Mouse (Mus musculus): ENCODE measurements around the gene Cacna1g.
"Not testable (repeated sequence)": the region's sequence is repeated elsewhere in the genome, so short reads cannot be mapped to it uniquely, and the experiment has no call there.

Cacna1g gene

DNA sequence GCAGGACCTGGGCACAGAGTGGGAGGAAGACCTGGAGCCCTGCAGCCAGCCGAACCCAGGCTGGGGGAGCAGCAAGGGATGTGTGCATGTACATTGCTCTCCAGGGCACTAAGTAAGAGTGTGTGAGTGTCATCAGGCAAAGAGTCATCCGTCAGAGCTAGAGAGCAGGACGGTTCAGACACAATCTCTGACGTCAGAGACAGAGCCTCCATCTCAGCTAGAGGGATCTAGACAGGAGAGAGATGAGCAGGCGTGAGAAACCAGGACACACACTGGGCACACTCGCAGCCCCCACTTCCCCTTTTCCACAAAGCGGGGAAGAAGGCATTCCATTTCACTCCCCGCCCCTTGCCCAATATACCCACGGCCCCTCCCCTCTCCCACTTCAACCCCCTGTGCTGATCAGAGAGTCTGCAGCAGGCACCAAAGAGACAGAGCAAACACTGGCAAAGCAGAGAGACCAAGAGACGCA is 61.0 kb downstream of the Cacna1g start:
- in situ Hi-C loops (cut with MboI; ENCODE audit: unreplicated experiment in 2 of 2): loop anchor here in 1 of 2 experiments (25.0 kb wide), 1 partner anchor 176 kb away; the partner anchor contains the start of gene Wfikkn2

DNA sequence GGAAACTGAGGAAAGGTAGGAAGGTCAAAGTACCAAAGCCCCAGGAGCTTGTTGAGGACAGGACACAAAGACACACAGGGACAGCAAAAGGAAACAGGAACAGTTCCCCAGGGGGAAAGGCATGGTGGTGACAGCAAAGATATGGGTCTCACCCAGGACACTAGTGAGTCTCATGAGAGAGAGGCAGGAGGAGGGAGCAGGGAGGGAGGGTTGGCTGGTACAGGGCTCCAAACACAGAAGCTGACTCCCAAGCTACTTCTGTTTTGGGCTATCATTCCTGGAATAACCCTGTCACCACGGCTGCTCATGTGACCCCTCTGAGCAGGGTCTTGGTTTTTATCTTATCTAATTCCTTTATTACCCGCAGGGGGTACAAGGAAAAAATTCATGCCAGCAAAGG is 61.4 kb downstream of the Cacna1g start:
- in situ Hi-C loops (cut with MboI; ENCODE audit: unreplicated experiment in 2 of 2): loop anchor here in 1 of 2 experiments (25.0 kb wide), 1 partner anchor 175 kb away; the partner anchor contains the start of gene Wfikkn2

DNA sequence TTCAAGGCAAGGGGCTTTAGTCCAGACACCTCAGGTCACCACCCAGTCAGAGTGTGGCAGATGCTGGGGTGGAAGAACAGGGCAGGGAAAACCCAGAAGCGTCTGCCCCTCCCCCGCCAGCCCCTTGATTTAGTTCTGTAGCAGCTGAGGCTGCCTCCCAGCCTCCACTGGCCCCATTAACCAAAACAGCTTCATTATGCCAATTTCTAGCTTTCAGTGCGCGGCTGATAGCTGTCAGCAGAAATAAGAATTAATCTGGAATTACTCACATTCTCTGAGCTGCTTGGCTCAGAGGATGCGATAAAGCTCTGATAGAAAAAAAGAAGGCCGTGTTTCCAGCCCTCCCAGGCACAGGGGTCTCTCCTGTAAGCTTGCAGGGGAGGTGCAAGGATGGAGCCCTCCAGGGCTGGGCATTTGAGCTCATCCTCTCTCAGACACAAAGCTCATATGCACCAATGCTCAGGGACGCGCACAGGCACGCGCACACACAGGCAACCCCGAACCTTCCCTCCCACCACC is 66.1 kb downstream of the Cacna1g start:
- in situ Hi-C loops (cut with MboI; ENCODE audit: unreplicated experiment in 2 of 2): loop anchor here (5.0 to 25.0 kb wide), 3 partner anchors 71 to 171 kb away; partner anchors contain the start of gene Wfikkn2 (in 1 of the 2)

DNA sequence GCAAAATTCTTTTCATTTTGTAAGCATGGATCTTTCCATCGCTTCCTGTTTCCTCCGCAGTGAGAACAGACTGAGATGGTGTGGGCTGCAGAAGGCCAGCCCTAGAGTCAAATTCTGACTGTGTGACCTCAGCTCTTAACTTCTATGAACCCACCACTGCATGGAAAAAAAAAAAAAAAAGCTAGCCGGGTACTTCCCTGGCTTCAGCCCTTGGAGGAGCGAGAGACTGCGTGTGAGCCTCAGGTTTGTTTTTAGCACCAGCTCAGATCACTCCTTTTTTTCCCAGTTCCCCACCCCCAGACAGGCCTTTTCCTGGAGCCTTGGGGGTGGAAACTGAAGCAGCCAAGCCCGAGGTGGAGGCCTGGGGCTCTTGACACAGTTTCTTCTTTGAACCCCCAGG is 68.7 kb downstream of the Cacna1g start:
- in situ Hi-C loops (cut with MboI; ENCODE audit: unreplicated experiment in 2 of 2): loop anchor here (5.0 to 25.0 kb wide), 3 partner anchors 68 to 168 kb away; partner anchors contain the start of gene Wfikkn2 (in 1 of the 2)

DNA sequence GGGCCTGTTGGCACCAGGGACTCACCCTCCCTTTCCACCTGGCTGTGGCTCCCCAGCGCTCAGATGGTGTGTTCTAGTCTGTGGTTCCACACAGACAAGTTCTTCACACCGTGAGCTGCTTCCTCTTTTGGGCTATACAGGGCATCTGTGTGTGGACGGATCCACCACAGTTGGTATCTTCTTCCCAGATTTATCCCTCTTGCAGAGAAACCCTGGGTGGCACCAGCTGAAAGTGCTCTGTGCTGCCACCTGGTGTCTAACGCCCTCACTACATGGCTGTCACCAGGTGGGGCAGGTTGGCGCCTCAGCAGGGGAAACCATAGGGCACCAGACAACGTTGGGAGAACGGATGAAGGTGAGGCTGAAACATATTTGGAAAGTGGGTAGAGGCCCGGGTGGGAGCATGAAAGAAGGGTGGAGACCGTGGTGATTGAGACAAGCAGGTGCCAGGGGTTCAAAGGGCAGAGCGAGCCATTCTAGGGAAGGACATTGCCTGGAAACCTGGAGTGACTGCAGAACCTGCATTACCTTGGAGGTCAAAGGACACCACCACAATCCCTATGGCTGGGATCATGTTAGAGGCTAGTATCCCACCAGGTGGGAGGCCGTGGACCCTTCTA is 69.2 kb downstream of the Cacna1g start:
- in situ Hi-C loops (cut with MboI; ENCODE audit: unreplicated experiment in 2 of 2): loop anchor here (5.0 to 25.0 kb wide), 3 partner anchors 67 to 167 kb away; partner anchors contain the start of gene Wfikkn2 (in 1 of the 2)

DNA sequence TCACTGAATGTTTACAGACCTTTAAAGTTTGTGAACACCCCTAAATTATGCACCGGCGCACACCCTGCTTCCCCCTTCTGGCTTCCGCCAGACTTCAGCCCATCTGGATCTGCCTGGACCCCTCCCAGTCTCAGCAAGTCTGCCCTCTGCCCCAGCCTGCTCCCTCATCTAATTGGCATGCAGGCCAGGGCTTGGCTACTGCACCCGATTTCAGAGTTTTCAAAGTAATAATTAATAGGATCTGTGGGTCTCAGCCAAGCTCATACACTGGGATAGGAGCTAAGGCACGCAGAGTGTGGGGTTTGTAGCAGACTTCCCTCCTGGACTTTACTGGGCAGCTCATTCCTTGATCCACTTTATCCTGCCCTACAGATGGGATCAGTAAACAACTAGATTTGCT is 69.8 kb downstream of the Cacna1g start:
- in situ Hi-C loops (cut with MboI; ENCODE audit: unreplicated experiment in 2 of 2): loop anchor here in 1 of 2 experiments (25.0 kb wide), 1 partner anchor 167 kb away; the partner anchor contains the start of gene Wfikkn2

DNA sequence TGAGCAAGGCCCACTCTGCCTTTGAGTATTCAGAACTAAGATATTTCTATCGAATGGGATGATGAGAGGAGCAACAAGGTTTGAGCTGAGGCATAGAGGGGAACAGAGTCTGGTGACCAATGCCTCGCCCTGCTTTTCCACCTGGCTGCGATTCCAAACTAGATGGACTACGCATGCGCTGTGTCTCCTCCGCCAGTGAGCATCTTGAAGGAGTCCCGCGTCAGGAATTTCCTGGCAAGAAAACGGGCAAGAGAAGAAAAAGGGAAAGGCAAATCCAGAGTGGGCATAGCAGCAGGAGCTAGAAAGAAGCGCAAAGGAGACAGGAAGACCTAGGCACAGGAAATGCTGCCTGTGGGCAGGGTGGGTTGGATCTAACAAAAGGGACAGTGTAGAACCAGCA is 70.2 kb downstream of the Cacna1g start:
- in situ Hi-C loops (cut with MboI; ENCODE audit: unreplicated experiment in 2 of 2): loop anchor here in 1 of 2 experiments (25.0 kb wide), 1 partner anchor 166 kb away; the partner anchor contains the start of gene Wfikkn2

DNA sequence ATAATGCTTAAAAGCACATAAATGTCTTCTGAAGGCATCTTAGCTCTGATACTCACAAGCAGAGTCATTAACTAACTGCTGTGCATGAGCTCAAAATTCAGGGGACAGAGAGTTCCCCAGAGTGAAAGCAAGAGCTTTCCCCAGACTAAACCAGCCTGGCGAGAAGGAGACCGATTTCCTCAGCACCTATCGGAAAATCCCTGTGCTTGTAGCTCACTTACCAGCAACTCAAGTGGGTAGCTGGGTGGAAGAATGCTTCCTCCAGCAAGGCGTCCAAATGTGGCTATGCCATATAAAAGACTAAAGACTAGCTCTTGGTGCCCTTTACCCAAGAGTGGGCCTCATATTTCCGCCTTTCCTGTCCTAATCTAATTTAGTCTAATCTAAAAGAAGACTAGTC is 71.3 kb downstream of the Cacna1g start:
- in situ Hi-C loops (cut with MboI; ENCODE audit: unreplicated experiment in 2 of 2): loop anchor here in 1 of 2 experiments (25.0 kb wide), 1 partner anchor 165 kb away; the partner anchor contains the start of gene Wfikkn2

DNA sequence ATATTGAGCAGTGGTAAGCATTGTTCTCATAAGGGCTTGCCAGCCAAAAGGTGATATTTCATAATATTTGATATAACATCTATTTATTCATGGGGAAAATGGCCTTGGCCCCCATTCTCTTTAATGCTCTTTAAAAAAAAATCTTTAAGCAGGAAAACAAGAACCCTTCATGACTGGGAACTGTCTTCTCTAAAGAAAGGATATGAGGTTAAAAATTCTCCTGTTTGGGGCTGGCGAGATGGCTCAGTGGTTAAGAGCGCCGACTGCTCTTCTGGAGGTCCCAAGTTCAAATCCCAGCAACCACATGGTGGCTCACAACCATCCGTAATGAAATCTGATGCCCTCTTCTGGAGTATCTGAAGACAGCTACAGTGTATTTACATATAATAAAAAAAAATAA is 72.0 kb downstream of the Cacna1g start:
- in situ Hi-C loops (cut with MboI; ENCODE audit: unreplicated experiment in 2 of 2): loop anchor here in 1 of 2 experiments (25.0 kb wide), 1 partner anchor 165 kb away; the partner anchor contains the start of gene Wfikkn2

DNA sequence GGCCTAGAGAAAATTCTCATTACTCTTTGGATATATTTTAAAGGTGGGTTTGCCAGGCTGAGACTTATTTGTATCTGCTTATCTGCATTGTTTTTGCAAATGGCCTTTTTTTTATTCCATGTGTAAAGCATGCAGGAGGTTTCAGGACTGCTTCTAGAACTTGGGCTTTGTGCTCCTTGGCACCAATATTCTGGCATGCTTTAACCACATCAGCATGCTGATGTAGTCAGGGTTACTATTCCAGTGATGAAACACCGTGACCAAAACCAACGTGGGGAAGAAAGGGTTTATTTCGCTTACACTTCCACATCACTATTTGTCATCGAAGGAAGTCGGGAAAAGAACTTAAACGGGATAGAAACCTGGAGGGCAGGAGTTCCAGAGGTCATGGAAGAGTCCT is 73.0 kb downstream of the Cacna1g start:
- in situ Hi-C loops (cut with MboI; ENCODE audit: unreplicated experiment in 2 of 2): loop anchor here in 1 of 2 experiments (25.0 kb wide), 1 partner anchor 164 kb away; the partner anchor contains the start of gene Wfikkn2

DNA sequence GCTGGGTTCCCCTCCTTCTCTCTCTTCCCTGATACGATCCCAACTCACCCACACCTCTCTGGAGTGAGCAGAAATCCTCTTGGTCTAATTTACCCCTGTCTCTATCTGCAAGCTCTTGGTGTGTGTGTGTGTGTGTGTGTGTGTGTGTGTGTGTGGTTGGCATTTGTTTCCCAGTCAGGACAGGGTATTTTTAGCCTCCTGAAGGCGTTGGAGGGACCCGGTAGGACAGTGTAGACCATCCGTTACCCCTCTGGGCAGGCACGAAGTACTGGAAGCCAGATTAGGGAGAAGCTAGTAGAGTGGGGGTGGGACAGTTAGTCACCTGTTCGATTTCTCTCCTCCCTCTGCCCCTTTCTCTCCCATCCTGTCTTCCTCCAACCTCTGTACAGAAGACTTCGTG is 79.9 kb downstream of the Cacna1g start:
- in situ Hi-C loops (cut with MboI; ENCODE audit: unreplicated experiment in 2 of 2): no loop called here

DNA sequence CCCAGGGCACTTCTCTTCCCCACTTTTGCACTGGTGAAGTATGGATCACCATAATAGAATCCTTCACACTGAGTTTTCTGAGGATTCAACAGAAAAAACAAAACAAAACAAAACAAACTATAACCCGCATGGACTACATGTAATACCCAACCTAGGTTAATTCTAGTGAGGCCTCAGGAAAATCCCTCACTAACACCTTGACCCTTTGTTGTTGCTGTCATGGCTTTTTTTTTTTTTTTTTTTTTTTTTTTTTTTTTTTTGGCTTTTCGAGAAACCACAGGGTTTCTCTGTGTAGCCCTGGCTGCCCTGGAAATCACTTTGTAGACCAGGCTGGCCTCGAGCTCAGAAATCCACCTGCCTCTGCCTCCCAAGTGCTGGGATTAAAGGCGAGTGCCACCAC is 80.5 kb downstream of the Cacna1g start:
- in situ Hi-C loops (cut with MboI; ENCODE audit: unreplicated experiment in 2 of 2): not testable (repeated sequence)

DNA sequence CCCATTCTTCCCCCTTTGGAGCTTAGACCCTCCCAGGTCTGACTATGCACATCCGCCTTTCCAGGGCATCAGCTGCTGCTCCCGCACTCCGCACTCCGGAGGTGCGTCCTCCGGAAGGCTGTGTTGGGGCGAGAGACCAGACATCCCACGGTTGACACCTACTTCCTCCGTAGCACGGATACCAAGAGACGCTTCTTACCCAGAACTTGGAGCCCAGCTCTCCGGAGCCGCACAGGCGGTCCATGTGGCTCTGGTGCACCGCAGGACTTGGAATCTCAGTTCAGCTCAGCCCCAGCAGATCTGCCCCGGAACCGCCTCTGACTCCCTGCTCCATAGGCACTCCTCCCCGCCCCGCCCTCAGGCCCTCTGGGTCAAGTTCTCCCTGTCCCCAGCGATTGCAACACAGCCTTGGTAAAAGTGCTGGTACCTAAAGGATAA is 81.3 kb downstream of the Cacna1g start, which contains the start of gene Abcc3:
TSS of gene Abcc3 (minus strand) at position 326 of the 438 bp plus-strand sequence.
- in situ Hi-C loops (cut with MboI; ENCODE audit: unreplicated experiment in 2 of 2): no loop called here

DNA sequence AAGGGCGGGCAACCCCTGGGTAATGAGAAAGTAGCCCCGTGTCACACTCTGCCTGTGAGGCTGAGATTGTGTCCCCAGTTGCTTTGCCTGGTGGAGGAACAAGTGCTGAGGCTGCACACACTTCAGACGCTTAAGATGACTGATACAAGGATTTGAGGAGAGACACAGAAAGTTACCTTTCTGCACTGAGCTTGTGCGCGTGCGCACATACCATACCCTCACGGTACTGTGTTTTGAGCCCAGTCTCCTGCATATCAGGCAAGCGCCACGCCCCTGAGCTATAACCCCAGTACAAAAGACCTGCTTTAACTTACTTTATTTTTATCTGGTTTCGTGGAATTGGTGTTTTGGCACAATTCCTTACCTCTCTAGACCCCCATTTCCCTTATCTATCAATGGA is 82.3 kb downstream of the Cacna1g start:
- in situ Hi-C loops (cut with MboI; ENCODE audit: unreplicated experiment in 2 of 2): no loop called here

DNA sequence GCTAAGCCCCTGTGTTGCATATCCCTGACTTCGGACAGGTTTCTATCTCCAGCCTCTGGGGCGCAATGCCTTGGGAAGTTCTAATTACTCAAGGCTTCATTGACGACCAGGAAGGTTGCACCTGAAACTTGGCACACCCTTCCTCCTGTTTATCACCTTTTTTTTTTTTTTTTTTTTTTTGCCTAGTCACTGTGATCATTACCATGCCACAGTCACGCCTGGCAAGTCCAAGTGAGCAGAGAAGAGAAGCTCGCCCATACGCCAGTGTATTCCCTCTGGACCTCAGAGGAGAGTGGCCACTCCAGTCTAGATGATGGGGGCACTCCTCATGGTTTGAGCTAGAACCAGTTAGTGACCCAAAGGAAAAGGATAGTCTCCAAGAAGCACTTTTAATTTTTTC is 83.2 kb downstream of the Cacna1g start:
- in situ Hi-C loops (cut with MboI; ENCODE audit: unreplicated experiment in 2 of 2): no loop called here

DNA sequence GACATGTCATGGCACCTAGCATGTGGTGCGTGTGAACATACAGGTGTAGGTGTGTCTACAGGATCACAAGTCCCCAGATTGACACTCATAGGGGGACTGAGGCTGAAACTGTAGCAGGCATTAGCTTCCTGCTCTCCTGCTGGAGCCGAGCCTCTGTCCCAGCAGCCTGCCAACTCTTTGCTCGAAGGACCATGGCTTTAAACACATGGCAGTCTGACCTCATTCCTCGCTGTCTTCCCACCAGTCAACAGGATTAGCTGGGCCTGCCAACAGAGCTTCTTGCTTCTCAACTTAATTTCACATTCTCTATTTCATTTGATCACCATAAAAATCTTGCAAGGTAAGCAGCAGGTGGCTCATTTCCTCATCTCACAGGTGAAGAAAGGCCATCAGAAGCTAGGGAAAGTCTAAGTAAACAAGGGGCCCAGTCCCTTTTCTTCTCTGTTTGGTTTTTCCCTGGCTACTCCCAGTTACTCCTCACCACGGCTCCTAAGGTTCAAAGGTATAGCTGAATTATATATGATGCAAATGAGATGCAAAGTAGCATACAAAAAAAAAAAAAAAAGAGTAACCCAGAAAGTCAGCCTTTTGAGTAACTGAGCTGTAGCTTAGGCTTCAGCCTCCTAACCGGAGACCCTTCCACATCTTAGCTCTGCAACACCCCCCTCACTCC is 84.1 kb downstream of the Cacna1g start:
- in situ Hi-C loops (cut with MboI; ENCODE audit: unreplicated experiment in 2 of 2): no loop called here

DNA sequence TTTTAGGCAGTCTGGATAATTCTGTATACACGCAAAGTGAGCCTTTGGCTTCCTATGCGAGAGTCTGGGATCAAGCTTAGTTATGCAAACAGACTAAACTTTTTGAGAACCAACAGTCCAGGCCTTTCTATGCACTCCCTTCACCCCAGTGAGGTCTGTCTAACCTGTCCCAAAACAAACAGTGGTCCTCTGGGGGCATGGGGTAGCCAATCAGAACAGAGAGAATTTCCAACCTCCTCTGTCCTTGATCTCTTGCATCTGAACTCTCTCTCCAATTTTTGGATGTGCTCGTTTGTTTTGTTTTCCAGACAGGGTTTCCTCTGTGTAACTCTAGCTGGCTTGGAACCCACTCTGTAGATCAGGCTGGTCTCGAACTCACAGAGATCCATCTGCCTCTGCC is 85.0 kb downstream of the Cacna1g start:
- in situ Hi-C loops (cut with MboI; ENCODE audit: unreplicated experiment in 2 of 2): no loop called here

DNA sequence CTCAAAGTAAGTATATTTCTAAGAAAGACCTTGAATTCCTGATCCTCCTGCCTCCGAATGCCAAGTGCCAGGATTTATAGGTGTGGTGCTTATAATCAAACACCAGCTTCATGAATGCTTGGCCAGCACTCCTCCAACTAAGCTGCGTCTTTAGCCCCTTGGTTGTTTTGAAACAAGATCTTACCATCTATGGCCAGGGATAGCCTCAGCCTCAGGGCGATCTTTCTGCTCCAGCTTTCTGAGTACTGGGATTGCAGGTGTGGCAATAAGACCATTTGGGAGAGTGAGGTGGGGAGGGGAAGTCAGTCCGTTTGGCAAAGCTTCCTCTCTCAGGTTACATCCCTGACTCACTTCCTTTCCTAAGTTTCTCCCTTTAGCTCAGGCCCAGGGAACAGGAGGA is 86.2 kb downstream of the Cacna1g start:
- in situ Hi-C loops (cut with MboI; ENCODE audit: unreplicated experiment in 2 of 2): no loop called here

DNA sequence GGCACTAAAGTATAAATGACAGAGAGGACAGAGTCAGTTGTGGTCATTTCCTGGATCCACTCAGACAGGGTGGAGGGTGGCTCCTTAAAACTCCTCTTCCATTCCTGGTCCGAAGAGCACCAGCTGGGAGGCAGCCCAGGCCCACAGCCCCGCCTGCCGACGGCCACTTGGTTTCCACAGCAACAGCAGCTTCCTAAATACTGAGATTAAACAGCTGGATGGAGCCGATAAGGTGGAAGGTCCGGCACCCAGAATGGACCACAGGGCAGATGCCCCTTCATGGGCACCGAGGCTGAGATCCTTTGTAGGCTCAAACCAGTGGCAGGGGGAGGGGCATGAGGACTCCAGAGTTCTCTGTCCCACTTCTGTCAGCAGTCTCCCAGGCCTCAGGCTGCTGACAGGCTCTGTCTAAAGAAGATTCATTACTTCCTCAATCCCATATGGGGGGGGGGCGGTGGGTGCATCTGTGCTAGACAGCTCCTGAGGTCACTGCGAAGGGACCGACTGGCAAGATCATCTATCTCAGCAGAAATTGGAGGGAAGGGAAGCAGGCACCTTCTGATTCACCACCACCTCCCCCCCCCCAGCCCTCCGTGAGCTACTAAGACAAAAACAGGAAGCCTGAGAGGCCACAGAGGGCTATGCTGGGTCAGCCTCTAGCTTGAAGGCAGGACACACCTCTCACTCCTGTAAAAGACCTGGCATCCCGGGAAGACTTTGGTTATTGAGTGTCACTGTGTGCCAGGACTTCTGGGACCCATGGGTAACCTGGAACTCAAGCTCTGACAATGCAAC is 87.8 kb downstream of the Cacna1g start:
- in situ Hi-C loops (cut with MboI; ENCODE audit: unreplicated experiment in 2 of 2): no loop called here

DNA sequence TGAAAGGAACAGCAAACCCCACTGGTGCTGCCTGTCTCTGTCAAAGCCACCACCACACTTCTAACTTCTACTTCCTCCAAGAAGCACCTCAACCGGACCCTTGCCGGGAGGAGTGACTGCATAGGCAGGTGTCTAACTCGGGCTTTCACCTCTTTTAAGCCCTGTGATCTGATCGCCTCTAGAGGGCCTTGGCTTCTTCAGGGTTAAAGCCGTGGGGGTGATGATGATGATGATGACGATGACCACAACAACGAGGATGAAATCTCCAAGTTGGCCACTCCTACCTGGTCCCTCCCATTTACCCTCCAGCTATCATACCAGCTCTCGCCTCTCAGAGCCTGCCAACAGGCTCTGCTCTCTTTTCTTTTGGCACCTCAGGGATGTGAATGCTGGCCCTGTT is 94.3 kb downstream of the Cacna1g start:
- in situ Hi-C loops (cut with MboI; ENCODE audit: unreplicated experiment in 2 of 2): no loop called here
